Mouse (Mus musculus) heart, postnatal 0 days (tissue): ENCODE measurements at regions not wholly inside any gene's neighbourhood (a gene's known extent, or its start where the extent isn't known, plus 50 kb on each side); places are given as distances from the start of the nearest gene placed in this dataset.

Experiments
- ATAC-seq: fragments of 200-750 bp; cut with Nextera tagmentation; 2 replicates; pipeline ENCODE4 v1.8.0; 2017; ENCODE audit warnings: low read depth, moderate number of reproducible peaks, moderate library complexity; ENCODE audit not compliant: insufficient read depth
- DNase-seq: peaks from one replicate; pipeline ENCODE4 v3.0.0-alpha.2; 2016; ENCODE audit warnings: low spot score
- H3K27ac ChIP-seq: fragments of 300-500 bp; sonication (generic); 2 replicates; pipeline ENCODE4 v1.5.1; 2014; ENCODE audit warnings: low read depth, mild to moderate bottlenecking
- H3K27me3 ChIP-seq: fragments of 300-500 bp; sonication (generic); 2 replicates; pipeline ENCODE4 v1.6.1; 2014; ENCODE audit warnings: low read length, mixed read lengths; ENCODE audit not compliant: control insufficient read depth, insufficient read depth
- H3K36me3 ChIP-seq: fragments of 300-500 bp; sonication (generic); replicated peaks from 2 replicates; pipeline ENCODE4 v1.6.1; 2014; ENCODE audit warnings: low read length, mixed read lengths; ENCODE audit not compliant: control insufficient read depth, insufficient read depth
- H3K4me1 ChIP-seq: fragments of 300-500 bp; sonication (generic); 2 replicates; pipeline ENCODE4 v1.6.1; 2014; ENCODE audit warnings: antibody characterized with exemption; ENCODE audit not compliant: control insufficient read depth, insufficient read depth
- H3K4me2 ChIP-seq: fragments of 300-500 bp; sonication (generic); 2 replicates; pipeline ENCODE4 v1.6.1; 2014; ENCODE audit warnings: low read depth, mild to moderate bottlenecking, low read length, moderate library complexity
- H3K4me3 ChIP-seq: fragments of 300-500 bp; sonication (generic); 2 replicates; pipeline ENCODE4 v1.5.1; 2014; ENCODE audit warnings: low read depth, low read length
- H3K9ac ChIP-seq: fragments of 300-500 bp; sonication (generic); replicated peaks from 2 replicates; pipeline ENCODE4 v1.6.1; 2014; ENCODE audit warnings: low read depth, low read length, mixed read lengths
- H3K9me3 ChIP-seq: fragments of 300-500 bp; sonication (generic); replicated peaks from 2 replicates; pipeline ENCODE4 v1.6.1; 2016; ENCODE audit warnings: low read length; ENCODE audit not compliant: control insufficient read depth
- CTCF ChIP-seq: IDR thresholded peaks from 2 replicates; pipeline ENCODE4 v1.5.1; 2016; ENCODE audit warnings: antibody characterized with exemption, control low read depth, low read depth
- EP300 ChIP-seq: IDR thresholded peaks from 2 replicates; pipeline ENCODE4 v1.6.1; 2016; ENCODE audit warnings: antibody characterized with exemption, low read depth
- WGBS: fragments of 180-500 bp; shearing (Covaris S2); extraction: QIAGEN DNeasy Blood & Tissue Kit; methylation state at CpG from one replicate; pipeline ENCODE4 v1.1.7; 2014; 5-methylcytosine and 5-hydroxymethylcytosine counted together

GRCm38 (mm10) chr13:80381966-80382666, 501.1 kb upstream of the Arrdc3 start:
- Histone ChIP-seq H3K9me3 (no peaks in the 10 kb centered on the region), H3K4me3 (no peak overlapping the region), H3K4me1 (no peaks in the 10 kb centered on the region), H3K36me3 (no peaks in the 10 kb centered on the region), H3K4me2 (no peak overlapping the region), H3K27me3 (no peaks in the 10 kb centered on the region), H3K9ac (no peak overlapping the region), H3K27ac (no peak overlapping the region)
- ATAC-seq (no peak), DNase-seq (no peak)
- WGBS = 68% methylated on average over 2 of the region's 2 CpGs
- TF ChIP-seq EP300 = no peak
- no peak for TF ChIP-seq CTCF

- no peak for ATAC-seq
These were observed 474.3 kb upstream of the Arrdc3 start for GRCm38 (mm10) chr13:80408928-80409327.

GRCm38 (mm10) chr13:80409790-80410433, 473.3 kb upstream of the Arrdc3 start:
- Histone ChIP-seq H3K4me3 (no peak overlapping the region), H3K9me3 (no peaks in the 10 kb centered on the region), H3K4me2 (no peak overlapping the region), H3K27me3 (no peaks in the 10 kb centered on the region), H3K27ac (no peak overlapping the region), H3K4me1 (no peaks in the 10 kb centered on the region), H3K9ac (no peak overlapping the region), H3K36me3 (no peaks in the 10 kb centered on the region)
- TF ChIP-seq EP300 = no peak
- TF ChIP-seq CTCF = no peak
- no peak for ATAC-seq
- no peak for DNase-seq

More at GRCm38 (mm10) chr13:80408928-80409327, 474.3 kb upstream of the Arrdc3 start:
- no peak overlapping the region for H3K27ac ChIP-seq
- no peak overlapping the region for H3K4me2 ChIP-seq
- H3K36me3 ChIP-seq = no peaks in the 10 kb centered on the region
- no peak overlapping the region for H3K9ac ChIP-seq
- H3K27me3 ChIP-seq = no peaks in the 10 kb centered on the region
- H3K4me1 ChIP-seq = no peaks in the 10 kb centered on the region
- no peak for TF ChIP-seq CTCF
- no peak for TF ChIP-seq EP300
- H3K9me3 ChIP-seq = no peaks in the 10 kb centered on the region
- no peak overlapping the region for H3K4me3 ChIP-seq
- DNase-seq = no peak

- Histone ChIP-seq H3K9ac (no peak overlapping the region), H3K9me3 (no peaks in the 10 kb centered on the region), H3K27me3 (no peaks in the 10 kb centered on the region), H3K27ac (no peak overlapping the region), H3K4me3 (no peak overlapping the region), H3K4me2 (no peak overlapping the region), H3K36me3 (no peaks in the 10 kb centered on the region), H3K4me1 (no peaks in the 10 kb centered on the region)
- no peak for DNase-seq
- ATAC-seq = no peak
- TF ChIP-seq EP300 = no peak
- no peak for TF ChIP-seq CTCF
- 64% methylated on average over 3 of the region's 3 CpGs for WGBS
These were observed 464.6 kb upstream of the Arrdc3 start for GRCm38 (mm10) chr13:80418480-80419183.

GRCm38 (mm10) chr13:80420341-80420740, 462.8 kb upstream of the Arrdc3 start:
- H3K9me3 ChIP-seq = no peaks in the 10 kb centered on the region
- H3K36me3 ChIP-seq = no peaks in the 10 kb centered on the region
- ATAC-seq (no peak), DNase-seq (no peak)
- 81% methylated on average over 2 of the region's 2 CpGs for WGBS
- no peak overlapping the region for H3K4me2 ChIP-seq
- H3K9ac ChIP-seq = no peak overlapping the region
- no peak overlapping the region for H3K27ac ChIP-seq
- no peak overlapping the region for H3K4me3 ChIP-seq
- no peak for TF ChIP-seq CTCF
- TF ChIP-seq EP300 = no peak
- no peaks in the 10 kb centered on the region for H3K4me1 ChIP-seq
- no peaks in the 10 kb centered on the region for H3K27me3 ChIP-seq
